Mouse (Mus musculus) macrophage (primary cell): ENCODE results near the gene Sfrp2. TPM values are rescaled to one million over a fixed set of nuclear protein-coding genes. Genes with fewer than 3 reads are reported as not detected.

Source experiments
- H3K27ac ChIP-seq: fragments of 350-480 bp; formaldehyde crosslinking; 2 replicates; pipeline ENCODE4 v1.9.0; 2021
- H3K36me3 ChIP-seq: fragments of 350-480 bp; formaldehyde crosslinking; 2 replicates; pipeline ENCODE4 v1.9.0; 2021; ENCODE audit errors: inconsistent target
- H3K4me3 ChIP-seq: fragments of 350-480 bp; formaldehyde crosslinking; 2 replicates; pipeline ENCODE4 v1.9.0; 2021; ENCODE audit errors: inconsistent target
- H3K79me2 ChIP-seq: fragments of 350-480 bp; formaldehyde crosslinking; 2 replicates; pipeline ENCODE4 v1.9.0; 2021; ENCODE audit errors: inconsistent target
- WGBS: methylation state at CpG from one replicate; pipeline ENCODE4 v1.1.7; 2026; ENCODE audit warnings: inconsistent platforms; ENCODE audit not compliant: missing documents; 5-methylcytosine and 5-hydroxymethylcytosine counted together
- polyA plus RNA-seq: library from polyadenylated mRNA; stranded (reverse); fragments of 250-400 nt; gene quantifications from 3 replicates; pipeline ENCODE4 v1.2.4, GENCODE M21; 2018; ENCODE audit warnings: inconsistent platforms

Sfrp2 gene
- polyA plus RNA-seq, 1 experiment from 2014 or later: not detected

GRCm38 (mm10) chr3:83762361-83762760 is 3.8 kb upstream of the Sfrp2 start:
- 81% methylated on average over 10 of the region's 10 CpGs for WGBS
- H3K36me3 ChIP-seq: no peaks in the 10 kb centered on the region
- H3K4me3 ChIP-seq: no peak overlapping the region
- no peak overlapping the region for H3K27ac ChIP-seq
- H3K79me2 ChIP-seq: no peaks in the 10 kb centered on the region

GRCm38 (mm10) chr3:83763551-83764548 is 2.3 kb upstream of the Sfrp2 start:
- Histone ChIP-seq H3K36me3 (no peaks in the 10 kb centered on the region), H3K27ac (no peak overlapping the region), H3K79me2 (no peaks in the 10 kb centered on the region), H3K4me3 (no peak overlapping the region)
- WGBS: 14% methylated on average over 38 of the region's 40 CpGs

- Histone ChIP-seq H3K36me3 (no peaks in the 10 kb centered on the region), H3K27ac (no peak overlapping the region)
- 9% methylated on average over 23 of the region's 25 CpGs for WGBS
These were observed 577 bp downstream of the Sfrp2 start for GRCm38 (mm10) chr3:83766726-83767070.

GRCm38 (mm10) chr3:83767121-83767520 is 1.0 kb downstream of the Sfrp2 start:
- H3K4me3 ChIP-seq: no peak overlapping the region
- H3K27ac ChIP-seq: no peak overlapping the region
- 27% methylated on average over 10 of the region's 10 CpGs for WGBS

More at GRCm38 (mm10) chr3:83766726-83767070, 577 bp downstream of the Sfrp2 start:
- no peaks in the 10 kb centered on the region for H3K79me2 ChIP-seq
- H3K4me3 ChIP-seq: no peak overlapping the region

GRCm38 (mm10) chr3:83768293-83769035 is 2.3 kb downstream of the Sfrp2 start:
- H3K27ac ChIP-seq: no peak overlapping the region
- 14% methylated on average over 6 of the region's 11 CpGs for WGBS

More at GRCm38 (mm10) chr3:83767121-83767520, 1.0 kb downstream of the Sfrp2 start:
- no peaks in the 10 kb centered on the region for H3K36me3 ChIP-seq
- H3K79me2 ChIP-seq: no peaks in the 10 kb centered on the region

GRCm38 (mm10) chr3:83769036-83769410 is 2.9 kb downstream of the Sfrp2 start:
- Histone ChIP-seq H3K27ac (no peak overlapping the region), H3K4me3 (no peak overlapping the region), H3K36me3 (no peaks in the 10 kb centered on the region), H3K79me2 (no peaks in the 10 kb centered on the region)
- 68% methylated on average over 10 of the region's 10 CpGs for WGBS

More at GRCm38 (mm10) chr3:83768293-83769035, 2.3 kb downstream of the Sfrp2 start:
- Histone ChIP-seq H3K36me3 (no peaks in the 10 kb centered on the region), H3K79me2 (no peaks in the 10 kb centered on the region), H3K4me3 (no peak overlapping the region)

- no peaks in the 10 kb centered on the region for H3K36me3 ChIP-seq
- H3K4me3 ChIP-seq: no peak overlapping the region
- H3K27ac ChIP-seq: no peak overlapping the region
- H3K79me2 ChIP-seq: no peaks in the 10 kb centered on the region
- WGBS: 95% methylated on average over 10 of the region's 10 CpGs
These were observed 5.2 kb downstream of the Sfrp2 start for GRCm38 (mm10) chr3:83771160-83771869.

GRCm38 (mm10) chr3:83773281-83773680 is 7.2 kb downstream of the Sfrp2 start:
- Histone ChIP-seq H3K79me2 (no peaks in the 10 kb centered on the region), H3K27ac (no peak overlapping the region), H3K36me3 (no peaks in the 10 kb centered on the region), H3K4me3 (no peak overlapping the region)
- 94% methylated on average over 18 of the region's 18 CpGs for WGBS

- WGBS: 93% methylated on average over 8 of the region's 9 CpGs
- Histone ChIP-seq H3K4me3 (no peak overlapping the region), H3K79me2 (no peaks in the 10 kb centered on the region), H3K36me3 (no peaks in the 10 kb centered on the region), H3K27ac (no peak overlapping the region)
These were observed 9.3 kb downstream of the Sfrp2 start for GRCm38 (mm10) chr3:83775403-83775802.

GRCm38 (mm10) chr3:83781460-83782222 is 15.5 kb downstream of the Sfrp2 start:
- H3K4me3 ChIP-seq: no peak overlapping the region
- H3K27ac ChIP-seq: no peak overlapping the region
- H3K36me3 ChIP-seq: no peaks in the 10 kb centered on the region
- no peaks in the 10 kb centered on the region for H3K79me2 ChIP-seq
- 90% methylated on average over 10 of the region's 10 CpGs for WGBS

GRCm38 (mm10) chr3:83783716-83784469 is 17.8 kb downstream of the Sfrp2 start:
- Histone ChIP-seq H3K4me3 (no peak overlapping the region), H3K79me2 (no peaks in the 10 kb centered on the region), H3K36me3 (no peaks in the 10 kb centered on the region), H3K27ac (no peak overlapping the region)
- 36% methylated on average over 11 of the region's 11 CpGs for WGBS

- no peak overlapping the region for H3K4me3 ChIP-seq
- 90% methylated on average over 3 of the region's 3 CpGs for WGBS
- H3K27ac ChIP-seq: no peak overlapping the region
- H3K79me2 ChIP-seq: no peaks in the 10 kb centered on the region
- H3K36me3 ChIP-seq: no peaks in the 10 kb centered on the region
These were observed 18.6 kb downstream of the Sfrp2 start for GRCm38 (mm10) chr3:83784726-83785125.

- Histone ChIP-seq H3K79me2 (no peaks in the 10 kb centered on the region), H3K4me3 (no peak overlapping the region), H3K36me3 (no peaks in the 10 kb centered on the region), H3K27ac (no peak overlapping the region)
- WGBS: 92% methylated on average over 2 of the region's 2 CpGs
These were observed 21.0 kb downstream of the Sfrp2 start for GRCm38 (mm10) chr3:83787086-83787485.
